Mouse (Mus musculus) CH12.LX (cell line): ENCODE data around the gene Fubp3. TPM values are rescaled to one million over a fixed set of nuclear protein-coding genes. Genes with fewer than 3 reads are reported as not detected.

Experiments
- DNase-seq: peaks from one replicate; pipeline ENCODE4 v3.0.0-alpha.2; 2013; ENCODE audit errors: extremely low read depth
- H3K27ac ChIP-seq: 2 replicates; pipeline ENCODE4 v1.5.1; 2012; ENCODE audit warnings: low read depth, mild to moderate bottlenecking, control low read depth, moderate library complexity; ENCODE audit not compliant: insufficient read depth
- H3K27me3 ChIP-seq: replicated peaks from 2 replicates; pipeline ENCODE3; 2012; ENCODE audit warnings: inconsistent platforms
- H3K36me3 ChIP-seq, 2 experiments: replicated peaks in 1 of 2; 2 replicates each; pipeline versions ENCODE3 to v1.6.1; 2012; ENCODE audit warnings: inconsistent platforms in 1 of 2, low read length in 1 of 2, mild to moderate bottlenecking in 1 of 2, mixed read lengths in 1 of 2, moderate library complexity in 1 of 2; ENCODE audit not compliant: control insufficient read depth in 1 of 2, insufficient read depth in 1 of 2
- H3K4me1 ChIP-seq, 2 experiments: 2 replicates each; pipeline ENCODE4 v1.6.1; 2012; ENCODE audit warnings: inconsistent platforms in 1 of 2, moderate library complexity in 1 of 2; ENCODE audit not compliant: insufficient read depth in 2 of 2, control insufficient read depth in 1 of 2
- H3K4me2 ChIP-seq: 2 replicates; pipeline ENCODE4 v1.6.1; 2012; ENCODE audit warnings: low read depth, mild to moderate bottlenecking, control low read depth; ENCODE audit not compliant: poor library complexity, insufficient read depth, severe bottlenecking
- H3K4me3 ChIP-seq, 3 experiments: fragments of 150-350 bp in 1 of 3; sonication (generic) in 1 of 3; replicated peaks in 1 of 3; 2 replicates each; pipeline versions ENCODE3 to v1.5.1; 2011 to 2012; ENCODE audit warnings: low read depth in 2 of 3, low read length in 2 of 3, mild to moderate bottlenecking in 2 of 3, moderate library complexity in 2 of 3, control low read depth in 1 of 3, improper control_type of control experiment in 1 of 3, inconsistent platforms in 1 of 3, mixed read lengths in 1 of 3; ENCODE audit not compliant: poor library complexity in 1 of 3
- H3K79me2 ChIP-seq: replicated peaks from 2 replicates; pipeline ENCODE4 v1.6.1; 2012; ENCODE audit warnings: mild to moderate bottlenecking, moderate library complexity; ENCODE audit not compliant: control insufficient read depth, poor library complexity, insufficient read depth, severe bottlenecking; ENCODE audit errors: extremely low read depth
- H3K9ac ChIP-seq: 2 replicates; pipeline ENCODE4 v1.6.1; 2012; ENCODE audit warnings: low read depth, mild to moderate bottlenecking, control low read depth, moderate library complexity; ENCODE audit not compliant: insufficient read depth
- H3K9me3 ChIP-seq: replicated peaks from 2 replicates; pipeline ENCODE3; 2012; ENCODE audit warnings: low read length, inconsistent platforms, mixed read lengths
- CTCF ChIP-seq, 2 experiments: IDR thresholded peaks in 1 of 2; conservative IDR thresholded peaks in 1 of 2; 2 replicates each; pipeline ENCODE4 v1.5.1; 2011 to 2012; ENCODE audit warnings: low read depth in 2 of 2, low read length in 2 of 2, improper control_type of control experiment in 1 of 2, inconsistent platforms in 1 of 2, mild to moderate bottlenecking in 1 of 2, moderate library complexity in 1 of 2
- E2F4 ChIP-seq: IDR thresholded peaks from 2 replicates; pipeline ENCODE4 v1.6.1; 2011; ENCODE audit warnings: low read depth, low read length, improper control_type of control experiment; ENCODE audit not compliant: insufficient replicate concordance
- ETS1 ChIP-seq: conservative IDR thresholded peaks from 2 replicates; pipeline ENCODE4 v1.6.1; 2012; ENCODE audit warnings: low read depth, mild to moderate bottlenecking, inconsistent platforms, low read length, improper control_type of control experiment, moderate library complexity
- IRF4 ChIP-seq: IDR thresholded peaks from 2 replicates; pipeline ENCODE4 v1.6.1; 2014; ENCODE audit warnings: low read depth, mild to moderate bottlenecking, inconsistent platforms, low read length, improper control_type of control experiment
- KAT2A ChIP-seq: IDR thresholded peaks from 2 replicates; pipeline ENCODE4 v1.6.1; 2012; ENCODE audit warnings: low read length, improper control_type of control experiment, inconsistent platforms; ENCODE audit not compliant: insufficient replicate concordance
- MAX ChIP-seq: IDR thresholded peaks from 2 replicates; pipeline ENCODE4 v1.6.1; 2011; ENCODE audit warnings: low read length, improper control_type of control experiment
- MEF2A ChIP-seq: IDR thresholded peaks from 2 replicates; pipeline ENCODE4 v1.6.1; 2014; ENCODE audit warnings: low read depth, mild to moderate bottlenecking, inconsistent platforms, low read length, improper control_type of control experiment, borderline replicate concordance
- PAX5 ChIP-seq: IDR thresholded peaks from 2 replicates; pipeline ENCODE4 v1.6.1; 2012; ENCODE audit warnings: low read length, inconsistent platforms, mixed read lengths
- POLR2AphosphoS2 ChIP-seq: IDR thresholded peaks from 2 replicates; pipeline ENCODE4 v1.6.1; 2011; ENCODE audit warnings: low read depth, low read length, improper control_type of control experiment
- RAD21 ChIP-seq: IDR thresholded peaks from 2 replicates; pipeline ENCODE4 v1.6.1; 2011; ENCODE audit warnings: low read depth, mild to moderate bottlenecking, low read length, improper control_type of control experiment, moderate library complexity
- TBP ChIP-seq: conservative IDR thresholded peaks from 2 replicates; pipeline ENCODE4 v1.6.1; 2011; ENCODE audit warnings: low read depth, low read length, improper control_type of control experiment
- UBTF ChIP-seq: IDR thresholded peaks from 2 replicates; pipeline ENCODE4 v1.6.1; 2012; ENCODE audit warnings: low read depth, mild to moderate bottlenecking, inconsistent platforms, low read length, improper control_type of control experiment, moderate library complexity
- ZMIZ1 ChIP-seq: IDR thresholded peaks from 2 replicates; pipeline ENCODE4 v1.6.1; 2012; ENCODE audit warnings: low read depth, mild to moderate bottlenecking, inconsistent platforms, low read length, improper control_type of control experiment
- dilution Hi-C: fragments of 300-500 bp; cut with MboI; formaldehyde crosslinking; loops from 2 replicates; pipeline ENCODE4 v1.14.3; 2020; ENCODE audit warnings: low sequenced_read_pairs; ENCODE audit not compliant: extremely low pct_unique_long_range_greater_than_20kb, extremely low pct_ligation_motif_present
- in situ Hi-C: fragments of 300-500 bp; cut with MboI; formaldehyde crosslinking; loops from 3 replicates; pipeline ENCODE4 v1.14.3; 2019; ENCODE audit warnings: low sequenced_read_pairs, low pct_ligation_motif_present, low pct_unique_long_range_greater_than_20kb, mixed read lengths
- polyA plus RNA-seq: library from polyadenylated mRNA; unstranded; fragments of >175 nt; gene quantifications from 2 replicates; pipeline ENCODE4 v1.2.1, GENCODE M21; 2012; ENCODE audit warnings: low read depth; ENCODE audit not compliant: insufficient read length
- total RNA-seq, 2 experiments: library from RNA; depleted of rRNA; stranded (reverse); fragments of 300-350 nt in 1 of 2; fragments of >200 nt in 1 of 2; gene quantifications; 2 replicates each; pipeline ENCODE4 v1.2.3; 2012 to 2014

Fubp3 gene
- total and polyA plus RNA-seq, 3 experiments: 36.8 to 64.2 (median 52.3) TPM

DNA sequence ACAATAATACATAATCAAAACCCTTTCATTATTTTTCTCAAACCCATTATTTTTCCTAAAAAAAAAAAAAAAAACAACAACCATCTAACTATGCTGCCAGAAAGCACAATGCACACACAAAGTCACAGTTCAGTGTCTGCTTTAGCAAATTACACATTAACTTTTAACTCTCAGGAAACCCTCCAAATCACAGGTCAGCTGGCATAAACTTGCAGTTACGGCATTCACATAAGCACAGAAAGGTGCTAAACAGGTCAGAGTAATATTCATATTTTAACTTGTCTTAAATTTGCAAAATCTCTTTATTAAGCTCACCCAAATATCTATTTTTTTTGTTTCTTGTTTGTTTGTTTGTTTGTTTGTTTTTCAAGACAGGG lies 91.3 kb downstream of the Fubp3 start:
- H3K27me3 ChIP-seq: no peaks in the 10 kb centered on the region
- dilution Hi-C loops: no loop called here

More for the DNA sequence above, 91.3 kb downstream of the Fubp3 start:
- no peak overlapping the region for H3K4me2 ChIP-seq
- peaks cover 11% of the 10 kb centered on the region for H3K9me3 ChIP-seq
- no peak overlapping the region for H3K27ac ChIP-seq
- DNase-seq: no peak
- H3K4me1 ChIP-seq: peaks cover 2 to 30% of the 10 kb centered on the region in 2 experiments; a peak in 3 of 4 replicates
- TF ChIP-seq ZMIZ1 (no peak), MAX (no peak), POLR2AphosphoS2 (no peak), ETS1 (no peak), RAD21 (no peak), IRF4 (no peak), KAT2A (no peak), CTCF (conservative IDR thresholded peaks at IDR 0.05 in 1 of 2, IDR thresholded peaks at IDR 0.05 in 1 of 2; ENCODE audit: low read depth in 2 of 2, low read length in 2 of 2) (no peak), E2F4 (no peak), UBTF (no peak), TBP (no peak), PAX5 (no peak), MEF2A (no peak)
- H3K36me3 ChIP-seq: no peaks in the 10 kb centered on the region
- H3K4me3 ChIP-seq: no peak overlapping the region
- H3K79me2 ChIP-seq: no peaks in the 10 kb centered on the region
- no peak overlapping the region for H3K9ac ChIP-seq
- in situ Hi-C loops: no loop called here

Other genes starting within 250 kb of the Fubp3 start
- gene Ass1, start 102.4 kb upstream of the Fubp3 start, total RNA-seq (2012; rRNA removed): 45.1 and 64.4 TPM in 2 replicates
- 87.8 and 97.4 TPM in 2 replicates for gene Ass1, start 102.4 kb upstream of the Fubp3 start, total RNA-seq (2014; rRNA removed)
- 204 and 211 TPM in 2 replicates for gene Ass1, start 102.4 kb upstream of the Fubp3 start, polyA plus RNA-seq
- gene Prdm12, start 67.4 kb downstream of the Fubp3 start, total RNA-seq (2012; rRNA removed): not detected in 2 replicates
- gene Prdm12, start 67.4 kb downstream of the Fubp3 start, total RNA-seq (2014; rRNA removed): not detected in 2 replicates
- not detected in 2 replicates for gene Prdm12, start 67.4 kb downstream of the Fubp3 start, polyA plus RNA-seq
- gene Exosc2, start 98.1 kb downstream of the Fubp3 start, total RNA-seq (2012; rRNA removed): 104 and 139 TPM in 2 replicates
- gene Exosc2, start 98.1 kb downstream of the Fubp3 start, total RNA-seq (2014; rRNA removed): 167 and 183 TPM in 2 replicates
- 110 and 134 TPM in 2 replicates for gene Exosc2, start 98.1 kb downstream of the Fubp3 start, polyA plus RNA-seq
- 14.6 and 15.2 TPM in 2 replicates for gene Abl1, start 115.7 kb downstream of the Fubp3 start, total RNA-seq (2012; rRNA removed)
- gene Abl1, start 115.7 kb downstream of the Fubp3 start, total RNA-seq (2014; rRNA removed): 9.8 and 11.2 TPM in 2 replicates
- 19.9 and 22.4 TPM in 2 replicates for gene Abl1, start 115.7 kb downstream of the Fubp3 start, polyA plus RNA-seq
- not detected in 2 replicates for gene Qrfp, start 237.9 kb downstream of the Fubp3 start, total RNA-seq (2012; rRNA removed)
- not detected in 2 replicates for gene Qrfp, start 237.9 kb downstream of the Fubp3 start, total RNA-seq (2014; rRNA removed)
- gene Qrfp, start 237.9 kb downstream of the Fubp3 start, polyA plus RNA-seq: not detected in 2 replicates